Mouse (Mus musculus) cerebellum, adult 9-10 months (tissue): ENCODE measurements at regions not wholly inside any gene's neighbourhood (a gene's known extent, or its start where the extent isn't known, plus 50 kb on each side); places are given as distances from the start of the nearest gene placed in this dataset.
A peak's percentile ranks its signal among the peaks of the same experiment; 100 is the strongest.

ENCODE experiments used
- DNase-seq: peaks from one replicate; pipeline ENCODE4 v3.0.0; 2022

DNA sequence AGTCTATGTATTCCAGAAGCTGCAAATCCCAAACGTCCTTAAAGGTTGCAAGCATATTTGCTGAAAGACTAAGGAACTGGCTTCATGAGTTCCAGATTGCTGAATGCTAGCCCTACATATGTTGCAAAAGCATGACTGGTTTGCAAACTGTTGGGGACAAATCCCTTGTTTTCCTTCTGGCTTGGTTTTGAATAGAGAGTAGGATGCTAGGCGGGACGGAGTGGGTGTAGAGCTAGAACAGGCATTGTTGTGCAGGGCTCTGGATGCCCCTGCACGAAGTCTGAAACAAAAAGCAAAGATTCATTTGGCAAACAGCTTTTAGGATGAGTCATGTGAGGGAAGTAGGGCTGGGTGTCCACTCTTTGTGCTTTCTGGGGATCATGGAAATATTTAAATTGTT, 500.9 kb upstream of the Cnksr2 start:
- DNase-seq = no peak

- DNase-seq = peak; percentile 49
These were observed 534.8 kb upstream of the Cnksr2 start for GRCm38 (mm10) chrX:158577856-158578255.

- DNase-seq = no peak
These were observed 570.0 kb upstream of the Cnksr2 start for GRCm38 (mm10) chrX:158613136-158613535.

DNA sequence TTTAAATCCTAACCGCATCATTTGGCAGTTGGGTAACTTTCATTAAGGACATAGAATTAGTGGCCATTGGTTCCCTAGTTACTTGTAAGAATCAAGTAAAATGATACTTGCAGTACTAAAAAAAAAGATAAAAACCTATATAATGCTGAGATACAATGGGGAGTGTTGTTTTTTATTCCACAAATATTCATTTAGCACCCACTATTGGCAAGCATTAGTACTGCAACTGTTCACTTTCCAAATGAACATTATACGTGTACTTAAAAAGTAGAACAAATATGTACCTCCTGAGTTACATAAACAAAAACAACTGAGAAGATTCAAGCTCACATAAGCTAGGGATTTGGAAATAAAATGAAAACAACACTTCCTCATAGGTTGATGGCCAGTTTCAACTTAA, 570.5 kb upstream of the Cnksr2 start:
- DNase-seq = no peak

DNA sequence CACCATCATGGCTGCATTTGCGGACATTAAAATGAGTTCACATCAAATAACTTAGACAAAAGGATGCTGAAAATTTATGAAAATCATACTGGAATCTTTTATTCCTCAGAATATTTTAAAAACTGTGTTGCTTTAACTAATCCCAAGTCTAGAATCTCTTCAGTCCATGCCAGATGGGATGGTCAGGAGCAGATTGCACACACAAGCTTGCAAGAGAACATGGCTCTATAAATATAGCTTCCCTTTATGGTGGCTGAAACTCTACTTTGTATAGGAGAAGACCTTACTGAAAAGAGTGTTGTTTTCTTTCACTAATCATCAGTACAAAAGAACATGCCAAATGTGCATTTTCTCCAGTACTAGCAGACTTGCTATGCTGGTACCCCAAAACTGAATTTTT, 570.9 kb upstream of the Cnksr2 start:
- DNase-seq = no peak

GRCm38 (mm10) chrX:158614452-158614851, 571.4 kb upstream of the Cnksr2 start:
- no peak for DNase-seq

DNA sequence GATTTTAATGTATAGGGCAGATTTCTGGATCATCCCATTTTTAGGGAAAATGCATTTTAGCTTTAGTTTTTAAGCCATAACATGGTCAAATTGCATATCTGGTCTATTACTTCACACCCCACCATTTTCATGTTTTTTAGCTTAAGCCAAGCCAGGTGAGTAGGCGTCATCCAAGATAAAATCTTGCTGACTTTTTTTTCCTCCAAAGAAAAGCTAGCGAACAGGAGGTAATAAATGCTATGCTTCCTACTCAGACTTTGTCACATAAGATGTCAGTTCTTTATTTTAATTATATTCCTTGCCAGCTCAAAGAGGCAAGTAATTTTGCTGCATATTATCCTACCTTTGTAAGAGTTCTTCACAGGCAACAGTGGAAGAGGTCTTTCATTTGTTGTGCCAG, 572.0 kb upstream of the Cnksr2 start:
- no peak for DNase-seq

GRCm38 (mm10) chrX:158627390-158627789, 582.7 kb upstream of the Rps6ka3 start:
- DNase-seq = no peak

- no peak for DNase-seq
These were observed 577.7 kb upstream of the Rps6ka3 start for GRCm38 (mm10) chrX:158632406-158632805.

DNA sequence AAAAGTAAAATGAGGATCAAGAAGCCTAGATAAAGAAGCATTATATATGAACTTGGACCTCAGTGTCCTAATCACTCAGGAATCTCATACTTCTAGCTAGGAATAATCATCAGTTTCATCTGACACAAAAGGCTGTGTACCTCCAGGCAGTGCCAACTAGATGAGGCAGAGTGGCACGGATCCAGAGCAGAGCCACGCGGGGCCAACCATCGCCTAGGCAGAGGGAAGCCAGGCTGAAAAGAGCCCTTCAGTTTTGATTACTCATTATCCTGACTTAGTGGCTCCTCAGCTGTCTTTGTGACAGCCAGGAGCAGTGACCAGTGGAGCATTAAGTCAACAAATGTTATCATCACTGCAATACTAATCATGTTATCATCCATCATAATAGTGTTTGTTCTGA, 557.9 kb upstream of the Rps6ka3 start:
- peak; percentile 88 for DNase-seq

- no peak for DNase-seq
These were observed 553.9 kb upstream of the Rps6ka3 start for GRCm38 (mm10) chrX:158656188-158656587.

DNA sequence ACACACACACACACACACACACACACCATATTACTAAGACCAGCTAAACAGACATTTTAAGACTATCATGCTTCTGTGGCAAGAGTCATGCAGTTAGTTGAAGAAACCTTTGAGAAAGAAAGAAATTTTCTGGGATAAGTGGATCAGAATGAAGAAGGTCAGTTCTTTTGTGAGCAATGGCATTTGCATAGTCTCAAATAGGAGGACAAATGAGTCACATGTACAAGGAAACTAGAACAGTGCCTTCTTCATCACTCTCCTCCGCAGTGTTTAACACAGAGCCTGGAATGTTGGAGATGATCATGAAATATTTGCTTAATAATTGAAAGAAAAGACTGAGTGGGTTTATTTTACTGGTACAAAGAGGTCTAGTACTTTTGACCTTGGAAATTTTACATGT, 515.9 kb upstream of the Rps6ka3 start:
- DNase-seq = no peak

- DNase-seq = no peak
These were observed 506.7 kb upstream of the Rps6ka3 start for GRCm38 (mm10) chrX:158703411-158703810.

DNA sequence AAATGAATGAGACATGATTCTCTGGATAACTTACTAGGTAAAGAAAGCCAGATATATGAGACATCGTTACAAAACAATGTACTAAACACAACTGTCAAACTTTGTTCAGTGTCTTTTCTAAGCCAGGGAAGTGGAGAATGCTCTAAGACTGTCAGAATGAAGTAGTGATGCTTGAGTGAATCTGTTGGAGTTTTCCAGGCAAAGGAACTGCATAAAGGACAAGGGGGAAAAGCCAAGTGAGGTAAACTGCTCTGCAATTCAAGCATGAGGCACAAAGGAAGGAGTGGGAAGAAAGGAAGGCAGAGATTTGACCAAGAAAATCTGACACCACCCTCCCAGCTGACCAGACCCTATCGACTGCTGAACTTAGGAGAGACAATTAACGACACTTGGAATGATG, 500.3 kb upstream of the Rps6ka3 start:
- no peak for DNase-seq

DNA sequence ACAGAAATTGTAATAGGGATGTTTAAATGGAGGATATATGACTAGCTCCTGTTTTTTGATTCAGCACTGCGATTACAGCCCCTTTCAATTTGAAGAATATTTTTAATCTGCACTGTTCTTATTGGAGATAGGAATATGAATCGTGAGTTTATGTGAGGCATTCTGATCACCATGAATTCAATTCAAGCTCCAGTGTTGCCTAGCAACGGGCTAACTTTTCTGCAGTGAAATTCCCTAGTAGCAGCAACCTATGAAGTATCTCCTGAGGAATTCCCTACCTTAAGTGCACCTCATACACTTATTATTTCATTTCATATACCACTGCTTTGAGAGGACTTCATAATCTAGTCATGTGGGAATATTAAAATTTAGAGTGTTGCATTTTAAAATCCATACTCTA, 465.4 kb upstream of the Rps6ka3 start:
- no peak for DNase-seq

DNA sequence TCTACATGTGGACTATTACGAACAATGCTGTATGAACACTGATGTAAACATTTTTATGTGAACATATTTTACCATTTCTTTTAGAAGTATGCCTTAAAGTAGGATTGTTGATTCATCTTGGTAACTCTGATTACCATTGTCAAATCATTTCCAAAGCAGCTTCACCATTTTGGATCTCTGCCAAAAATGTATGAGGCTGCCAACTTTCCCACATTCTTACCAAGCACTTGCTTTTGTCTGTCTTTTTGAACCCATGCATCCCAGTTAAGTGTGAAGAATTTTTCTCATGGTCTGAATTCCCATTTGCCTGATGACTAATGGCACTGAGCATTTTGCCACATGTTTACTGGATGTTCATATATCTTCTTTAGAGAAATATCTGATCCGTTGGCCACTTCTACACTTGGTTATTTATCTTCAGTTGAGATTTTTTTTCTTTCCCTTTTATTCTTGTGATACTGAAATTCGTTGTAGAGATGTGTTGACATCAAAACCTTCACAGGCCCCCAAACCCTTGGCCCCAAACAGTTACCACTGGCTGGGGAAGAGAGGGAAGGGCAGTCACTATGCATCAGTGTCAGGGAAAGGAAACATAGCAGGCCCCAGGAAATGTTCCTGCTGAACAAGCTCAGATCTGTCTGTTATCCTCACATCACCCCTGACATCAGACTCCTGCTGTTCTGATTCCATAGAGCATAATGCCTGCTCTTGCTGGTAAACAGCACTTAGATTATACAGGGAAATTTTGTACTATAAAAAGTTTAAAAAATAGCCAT, 464.2 kb upstream of the Rps6ka3 start:
- peak; percentile 35 for DNase-seq
